Mouse (Mus musculus) ZHBTc4 (cell line): ENCODE results near the gene Hist1h2bg.

ENCODE experiments used
- DNase-seq: peaks from one replicate; pipeline ENCODE4 v3.0.0-alpha.2; 2011; ENCODE audit warnings: low read depth, low spot score

Gene Hist1h2bg

DNA sequence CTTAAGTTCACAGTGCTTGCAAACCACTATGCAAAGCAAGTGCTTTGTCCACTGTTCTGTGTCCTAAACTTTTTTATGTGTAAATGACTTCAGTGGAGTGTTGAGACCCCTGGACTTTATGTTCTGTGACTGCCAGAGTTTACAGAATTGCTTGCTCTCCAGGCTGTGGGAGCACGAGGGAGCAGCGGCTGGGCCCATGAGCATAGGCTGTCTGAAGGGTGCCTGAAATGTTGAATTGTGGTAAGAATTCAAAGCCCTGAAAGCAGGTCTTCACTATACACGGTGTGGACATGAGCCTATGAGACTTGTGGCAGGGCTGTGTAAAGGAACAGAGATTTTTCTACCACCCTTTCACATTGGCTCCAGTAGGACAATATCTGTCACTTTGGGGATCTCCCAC lies 40.4 kb downstream of the Hist1h2bg start:
- DNase-seq, result no peak

DNA sequence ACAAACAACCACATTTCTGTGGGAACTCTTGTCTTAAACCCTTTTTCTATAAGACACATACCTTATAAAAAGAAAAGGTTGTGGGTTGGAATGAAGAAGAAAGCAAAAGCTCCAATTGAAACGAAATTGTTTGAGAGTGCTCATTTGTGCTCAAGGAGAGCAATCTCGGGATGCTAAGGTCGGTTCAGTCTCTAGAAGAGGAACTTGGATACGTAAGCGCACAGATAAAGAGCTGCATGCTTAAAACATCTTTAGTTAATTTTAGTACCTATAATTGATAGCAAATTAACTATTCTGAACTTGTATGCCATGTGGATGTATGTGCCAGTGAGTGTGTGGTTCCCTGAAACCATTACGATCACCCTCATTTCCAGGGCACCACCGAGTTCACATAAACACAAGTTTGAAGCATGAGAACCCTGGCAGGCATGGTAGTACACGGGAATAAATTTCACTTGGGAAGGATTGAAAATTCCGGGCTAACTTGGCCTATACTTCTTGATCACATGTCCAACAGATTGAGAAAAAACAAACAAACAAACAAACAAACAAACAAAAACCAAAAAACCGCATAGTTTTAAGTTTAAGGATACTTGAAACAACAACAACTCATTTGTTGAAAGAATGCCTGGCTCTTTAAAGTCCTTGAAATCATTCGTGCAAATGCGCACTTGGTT lies 49.0 kb downstream of the Hist1h2bg start:
- DNase-seq, result no peak

DNA sequence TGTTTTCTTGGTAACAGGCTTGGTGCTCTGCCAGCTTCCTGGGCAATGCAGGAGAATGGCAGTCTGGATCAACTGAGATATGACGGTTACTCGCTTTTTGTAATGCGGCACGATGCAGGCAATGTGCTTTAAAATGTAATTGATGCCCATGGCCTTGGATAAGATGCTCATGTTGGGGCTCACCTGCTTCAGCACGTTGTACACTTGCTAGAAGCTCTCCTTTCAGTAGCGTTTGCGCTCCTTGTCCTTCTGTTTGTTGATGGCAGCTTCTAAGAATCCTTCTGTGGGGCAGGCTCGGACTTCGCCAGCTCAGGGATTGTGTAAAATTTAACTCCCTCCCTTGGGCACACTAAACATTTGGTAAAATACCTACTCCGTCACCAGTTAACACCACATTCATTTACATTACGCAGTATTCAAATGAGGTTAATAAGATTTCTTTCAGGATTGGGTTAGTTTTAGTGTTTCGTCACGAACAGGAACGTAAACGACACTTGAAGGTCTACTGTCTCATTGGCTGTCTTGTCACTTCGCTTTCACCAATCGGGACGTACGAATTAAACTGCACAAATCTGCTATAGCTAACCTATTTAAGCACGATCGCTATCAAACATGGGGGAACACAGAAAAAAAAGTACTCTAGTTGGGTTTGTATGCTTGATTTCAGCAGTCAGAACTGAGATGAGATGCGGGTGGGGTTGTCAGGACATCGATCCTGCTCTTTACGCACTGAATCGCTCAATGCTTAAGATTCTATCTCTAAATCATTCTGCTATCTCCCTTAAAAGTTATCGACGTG lies 49.7 kb downstream of the Hist1h2bg start, which contains the start of gene Hist1h2be:
Hist1h2be (minus strand) TSS at position 392 of the 799 bp plus-strand sequence.
- DNase-seq, result peak; percentile 88
